ENCODE assay signal across 8 mouse cellular contexts in genomic region chr14:25832301-25832700, GRCm38 (mm10). TPM values are rescaled to one million over a fixed set of nuclear protein-coding genes. Genes with fewer than 3 reads are reported as not detected.
A peak's percentile ranks its signal among the peaks of the same experiment; 100 is the strongest.
DNase-seq lines count a peak whose midpoint lies in the region; ATAC-seq and TF ChIP-seq lines count a peak whose summit lies in the region.
"Had no signal": no experiment of that assay in that cellular context is flagged by ENCODE, and none has a peak within 500 bp of the region (broad histone marks: within the 10 kb centered on the region; RNA-seq: fewer than 3 reads in every experiment).

No protein-coding gene starts in this region.

- H3K4me3 ChIP-seq in MEL (ENCODE audit: control insufficient read depth in 1 of 2, insufficient read depth in 1 of 2, low read depth in 2 of 2, low read length in 2 of 2), result no peak overlapping the region
- no peak overlapping the region for H3K4me3 ChIP-seq in heart, embryonic 16.5 days (ENCODE audit: low read length)
- H3K4me3 ChIP-seq in lung, postnatal 0 days (ENCODE audit: low read depth, low read length), result no peak overlapping the region
- H3K4me3 ChIP-seq: midbrain, embryonic 12.5 days had no signal

- H3K4me2 ChIP-seq in heart, embryonic 16.5 days (ENCODE audit: low read depth, low read length), result peak overlapping the region; percentile 22
- peak overlapping the region; percentile 23; the same call in 1 of the 2 replicates for H3K4me2 ChIP-seq in lung, postnatal 0 days (replicated peaks; ENCODE audit: low read depth, low read length)
- H3K4me2 ChIP-seq: midbrain, embryonic 12.5 days had no signal

- no peaks in the 10 kb centered on the region for H3K79me2 ChIP-seq in MEL (ENCODE audit: control insufficient read depth, insufficient read depth, low read length, poor library complexity)

- H3K9ac ChIP-seq in MEL (ENCODE audit: control insufficient read depth, low read depth, low read length, poor library complexity, severe bottlenecking), result no peak overlapping the region
- H3K9ac ChIP-seq in heart, embryonic 16.5 days (ENCODE audit: low read length), result 0 out of 2 replicates have a peak overlapping the region, but pooled peaks have one; percentile 20
- no peak overlapping the region for H3K9ac ChIP-seq in lung, postnatal 0 days (replicated peaks; ENCODE audit: low read depth)
- H3K9ac ChIP-seq: midbrain, embryonic 12.5 days had no signal

- no peaks in the 10 kb centered on the region; a peak in 2 of 4 replicates for H3K4me1 ChIP-seq in MEL (ENCODE audit: control insufficient read depth in 1 of 2, insufficient read depth in 2 of 2, low read length in 2 of 2)
- H3K4me1 ChIP-seq in heart, embryonic 16.5 days (ENCODE audit: control insufficient read depth, insufficient read depth, low read length), result peaks cover 8% of the 10 kb centered on the region
- H3K4me1 ChIP-seq in lung, postnatal 0 days (ENCODE audit: insufficient read depth, low read depth, low read length), result no peaks in the 10 kb centered on the region

- ATAC-seq in erythroid progenitor cell, adult 5-6 weeks (replicated peaks; ENCODE audit: low FRiP score, poor library complexity, severe bottlenecking), result peak; percentile 39; the same call in 1 of the 2 replicates
- peak; percentile 91 for ATAC-seq in heart, embryonic 16.5 days (replicated peaks; ENCODE audit: extremely low read depth, insufficient read depth, low FRiP score)
- ATAC-seq in lung, postnatal 0 days, result peak; percentile 98

- TF ChIP-seq RAD21 in MEL (IDR thresholded peaks at IDR 0.05; ENCODE audit: low read depth, low read length), result peak; percentile 65

- TF ChIP-seq POLR2A in MEL (IDR thresholded peaks at IDR 0.05; ENCODE audit: control insufficient read depth in 1 of 2, insufficient read depth in 1 of 2, low read depth in 1 of 2, low read length in 2 of 2, poor library complexity in 1 of 2), result no peak

- H3K9me3 ChIP-seq in MEL (replicated peaks; ENCODE audit: insufficient read depth, low read length), result no peaks in the 10 kb centered on the region
- H3K9me3 ChIP-seq in heart, embryonic 16.5 days (replicated peaks; ENCODE audit: control insufficient read depth, low read length), result peaks cover 2% of the 10 kb centered on the region; the same call in 1 of the 2 replicates
- H3K9me3 ChIP-seq in lung, postnatal 0 days (ENCODE audit: low read length), result no peaks in the 10 kb centered on the region
- H3K9me3 ChIP-seq: midbrain, embryonic 12.5 days had no signal

- H3K27me3 ChIP-seq in MEL (ENCODE audit: control insufficient read depth in 1 of 2, insufficient read depth in 2 of 2, low read length in 2 of 2), result peaks cover 4 to 5% of the 10 kb centered on the region in 2 experiments
- no peaks in the 10 kb centered on the region for H3K27me3 ChIP-seq in heart, embryonic 16.5 days (ENCODE audit: control insufficient read depth, insufficient read depth, low read length)
- H3K27me3 ChIP-seq in lung, postnatal 0 days (replicated peaks; ENCODE audit: insufficient read depth, low read length), result no peaks in the 10 kb centered on the region

- H3K36me3 ChIP-seq in MEL (ENCODE audit: control insufficient read depth in 1 of 2, insufficient read depth in 2 of 2, low read length in 2 of 2), result no peaks in the 10 kb centered on the region
- H3K36me3 ChIP-seq in heart, embryonic 16.5 days (ENCODE audit: control insufficient read depth, insufficient read depth), result 0 out of 2 replicates have a peak, but pooled peaks cover 2% of the 10 kb centered on the region
- H3K36me3 ChIP-seq in lung, postnatal 0 days (ENCODE audit: insufficient read depth, low read length), result no peaks in the 10 kb centered on the region
- H3K36me3 ChIP-seq: midbrain, embryonic 12.5 days had no signal

- 4% methylated on average over 14 of the region's 14 CpGs for WGBS in heart, embryonic 16.5 days
- WGBS in lung, postnatal 0 days, result 5% methylated on average over 14 of the region's 14 CpGs

- H3K27ac ChIP-seq in MEL (ENCODE audit: control insufficient read depth, low read depth, low read length), result no peak overlapping the region
- H3K27ac ChIP-seq in heart, embryonic 16.5 days (ENCODE audit: low read length), result peak overlapping the region; percentile 5
- H3K27ac ChIP-seq in lung, postnatal 0 days (ENCODE audit: low read length), result no peak overlapping the region
- H3K27ac ChIP-seq: midbrain, embryonic 12.5 days had no signal

- TF ChIP-seq EP300 in MEL (IDR thresholded peaks at IDR 0.05; ENCODE audit: low read depth in 1 of 2, low read length in 2 of 2), result no peak
- peak; percentile 53; the same call in 1 of the 2 replicates for TF ChIP-seq EP300 in lung, postnatal 0 days (IDR thresholded peaks at IDR 0.05)

- peak; percentile 80 to 87 (median 81) for TF ChIP-seq CTCF in MEL (IDR thresholded peaks at IDR 0.05 in 2 of 3, conservative IDR thresholded peaks at IDR 0.05 in 1 of 3; ENCODE audit: control insufficient read depth in 1 of 3, insufficient read depth in 1 of 3, low read depth in 2 of 3, low read length in 3 of 3, poor library complexity in 1 of 3, severe bottlenecking in 1 of 3)
- TF ChIP-seq CTCF in lung, postnatal 0 days (IDR thresholded peaks at IDR 0.05), result peak; percentile 92

- peak; percentile 72 for DNase-seq in MEL (ENCODE audit: low read depth, low spot score)
- DNase-seq in brain, adult 2 months (ENCODE audit: low read depth, low spot score), result peak; percentile 94
- DNase-seq in layer of hippocampus, adult 8-10 months (ENCODE audit: low spot score in 2 of 2), result peak; percentile 34 to 54
- peak; percentile 95 for DNase-seq in lung, postnatal 0 days (ENCODE audit: low spot score)
- peak; percentile 64 to 70 for DNase-seq in right cerebral cortex, adult 2 months (ENCODE audit: low spot score in 2 of 2)

TF ChIP-seq in MEL, 35 proteins besides CTCF, POLR2A, EP300 and RAD21:
- TF ChIP-seq ETS1 (IDR thresholded peaks at IDR 0.05; ENCODE audit: low read depth, low read length) (no peak), CHD1 (IDR thresholded peaks at IDR 0.05; ENCODE audit: low read depth, low read length) (no peak), MYC (IDR thresholded peaks at IDR 0.05; ENCODE audit: low read depth, low read length) (no peak), SMC3 (IDR thresholded peaks at IDR 0.05; ENCODE audit: low read depth, low read length) (peak; percentile 76), RCOR1 (IDR thresholded peaks at IDR 0.05; ENCODE audit: low read depth, low read length) (no peak), POLR2AphosphoS5 (IDR thresholded peaks at IDR 0.05; ENCODE audit: borderline replicate concordance, low read depth, low read length) (no peak), ZMIZ1 (IDR thresholded peaks at IDR 0.05; ENCODE audit: low read depth, low read length) (no peak), NRF1 (IDR thresholded peaks at IDR 0.05; ENCODE audit: insufficient read depth, low read depth, low read length, poor library complexity, severe bottlenecking) (peak; percentile 34; the same call in 1 of the 2 replicates), HCFC1 (IDR thresholded peaks at IDR 0.05; ENCODE audit: low read depth, low read length) (no peak), MYB (IDR thresholded peaks at IDR 0.05; ENCODE audit: low read depth, low read length) (no peak), ZC3H11A (IDR thresholded peaks at IDR 0.05; ENCODE audit: low read depth, low read length) (peak; percentile 61), CHD2 (IDR thresholded peaks at IDR 0.05; ENCODE audit: low read length) (no peak)

RNA-seq across cellular contexts. Expression of gene Anxa11, which starts 9.7 kb away (rescaled TPM):
- 7.3 and 7.6 TPM in 2 replicates for total RNA-seq in MEL (2012; rRNA removed)
- polyA plus RNA-seq in MEL (2012; ENCODE audit: insufficient read depth in 1 of 2, insufficient read length in 2 of 2, low read depth in 1 of 2, low replicate concordance in 2 of 2, missing spikeins in 1 of 2), result 10 to 100 TPM in 1 of 2 experiments, not detected in 1; 40.5 TPM
- total RNA-seq in erythroid progenitor cell, adult 5-6 weeks (2015; ENCODE audit: low replicate concordance), result 12.3 and 26.0 TPM in 2 replicates
- 2.1 and 5.1 TPM in 2 replicates for total RNA-seq in erythroid progenitor cell, adult 5-6 weeks (2017; ENCODE audit: low replicate concordance)
- polyA plus RNA-seq in heart, embryonic 16.5 days (2015; fragmentation: Nextera tagmentation; extraction: Ambion mirVana), result 33.9 and 38.1 TPM in 2 replicates
- total RNA-seq in layer of hippocampus, adult 8-10 months (2022), result 10 to 100 TPM; 72.8 to 81.2 (median 75.5) TPM
- 54.6 and 55.3 TPM in 2 replicates for polyA plus RNA-seq in lung, postnatal 0 days (2015; fragmentation: Nextera tagmentation; extraction: Ambion mirVana)

Comparison
In these comparisons a context has a peak if more than half of its experiments do, and no peak if none do; other contexts are left out.
1. DNase-seq: peak in every context shown above with its lines; median percentile 95 in lung, postnatal 0 days; 94 in brain, adult 2 months; 72 in MEL; 67 in right cerebral cortex, adult 2 months; 44 in layer of hippocampus, adult 8-10 months.
2. ATAC-seq: peak in every context shown above with its lines; median percentile 98 in lung, postnatal 0 days; 91 in heart, embryonic 16.5 days; 39 in erythroid progenitor cell, adult 5-6 weeks.